Mouse (Mus musculus) liver, postnatal 0 days (tissue): ENCODE data around the gene Rab5b. TPM values are rescaled to one million over a fixed set of nuclear protein-coding genes. Genes with fewer than 3 reads are reported as not detected.
"Not testable (repeated sequence)": the region's sequence is repeated elsewhere in the genome, so short reads cannot be mapped to it uniquely, and the experiment has no call there.

Experiments
- ATAC-seq: fragments of 200-750 bp; cut with Nextera tagmentation; 2 replicates; pipeline ENCODE4 v1.8.0; 2017; ENCODE audit warnings: mild to moderate bottlenecking, moderate library complexity
- DNase-seq: peaks from one replicate; pipeline ENCODE4 v3.0.0-alpha.2; 2016
- H3K27ac ChIP-seq: fragments of 300-500 bp; sonication (generic); 2 replicates; pipeline ENCODE4 v1.5.1; 2014; ENCODE audit warnings: antibody characterized with exemption, moderate library complexity, mild to moderate bottlenecking, low read depth
- H3K27me3 ChIP-seq: fragments of 300-500 bp; sonication (generic); 2 replicates; pipeline ENCODE4 v1.6.1; 2014; ENCODE audit warnings: low read length, control low read depth, mixed read lengths; ENCODE audit not compliant: insufficient read depth
- H3K36me3 ChIP-seq: fragments of 300-500 bp; sonication (generic); replicated peaks from 2 replicates; pipeline ENCODE4 v1.6.1; 2014; ENCODE audit warnings: mild to moderate bottlenecking, control low read depth, low read length, moderate library complexity, mixed read lengths; ENCODE audit not compliant: insufficient read depth
- H3K4me1 ChIP-seq: fragments of 300-500 bp; sonication (generic); 2 replicates; pipeline ENCODE4 v1.6.1; 2014; ENCODE audit warnings: antibody characterized with exemption, mild to moderate bottlenecking, control low read depth; ENCODE audit not compliant: insufficient read depth
- H3K4me2 ChIP-seq: fragments of 300-500 bp; sonication (generic); 2 replicates; pipeline ENCODE4 v1.6.1; 2014; ENCODE audit warnings: low read depth, mild to moderate bottlenecking, low read length, moderate library complexity, mixed read lengths
- H3K4me3 ChIP-seq: fragments of 300-500 bp; sonication (generic); 2 replicates; pipeline ENCODE4 v1.5.1; 2014; ENCODE audit warnings: low read depth, low read length
- H3K9ac ChIP-seq: fragments of 300-500 bp; sonication (generic); replicated peaks from 2 replicates; pipeline ENCODE4 v1.6.1; 2014; ENCODE audit warnings: mild to moderate bottlenecking, moderate library complexity
- H3K9me3 ChIP-seq: fragments of 300-500 bp; sonication (generic); 2 replicates; pipeline ENCODE4 v1.6.1; 2016; ENCODE audit warnings: mild to moderate bottlenecking, control low read depth, low read length, mixed read lengths
- CTCF ChIP-seq: sonication (generic); IDR thresholded peaks from 2 replicates; pipeline ENCODE4 v1.5.1; 2016; ENCODE audit warnings: antibody characterized with exemption, low read depth
- EP300 ChIP-seq: IDR thresholded peaks from 2 replicates; pipeline ENCODE4 v1.6.1; 2016; ENCODE audit warnings: antibody characterized with exemption, low read depth, mild to moderate bottlenecking
- WGBS: fragments of 180-500 bp; shearing (Covaris S2); extraction: QIAGEN DNeasy Blood & Tissue Kit; methylation state at CpG from one replicate; pipeline ENCODE4 v1.1.7; 2014; ENCODE audit not compliant: insufficient replicate concordance; 5-methylcytosine and 5-hydroxymethylcytosine counted together
- polyA plus RNA-seq: library from polyadenylated mRNA; unstranded; fragments of >200 nt; fragmentation: Nextera tagmentation; extraction: Ambion mirVana; gene quantifications from 2 replicates; pipeline ENCODE4 v1.2.1, GENCODE M21; 2015

Rab5b gene
- polyA plus RNA-seq, 1 experiment from 2014 or later = 26.2 TPM

DNA sequence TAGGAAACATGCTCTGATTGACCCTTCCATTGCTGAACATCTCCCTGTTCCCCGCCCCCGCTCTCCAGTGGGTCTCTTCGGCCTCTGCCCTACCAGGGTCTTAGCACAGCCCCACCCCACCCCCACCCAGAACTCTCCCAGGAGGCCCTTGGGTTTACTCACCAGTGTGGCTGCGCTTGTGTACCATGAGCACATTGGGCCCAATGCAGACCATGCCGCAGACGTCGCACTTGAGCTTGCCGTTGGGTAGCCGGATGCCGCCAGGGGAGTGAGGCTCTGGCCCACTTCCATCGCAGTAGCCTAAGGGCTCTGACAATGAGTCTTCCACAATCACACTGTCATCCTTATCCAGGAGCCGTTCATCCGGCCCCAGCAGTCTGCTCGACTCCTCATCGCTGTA lies 55.2 kb downstream of the Rab5b start:
- ATAC-seq = no peak

DNA sequence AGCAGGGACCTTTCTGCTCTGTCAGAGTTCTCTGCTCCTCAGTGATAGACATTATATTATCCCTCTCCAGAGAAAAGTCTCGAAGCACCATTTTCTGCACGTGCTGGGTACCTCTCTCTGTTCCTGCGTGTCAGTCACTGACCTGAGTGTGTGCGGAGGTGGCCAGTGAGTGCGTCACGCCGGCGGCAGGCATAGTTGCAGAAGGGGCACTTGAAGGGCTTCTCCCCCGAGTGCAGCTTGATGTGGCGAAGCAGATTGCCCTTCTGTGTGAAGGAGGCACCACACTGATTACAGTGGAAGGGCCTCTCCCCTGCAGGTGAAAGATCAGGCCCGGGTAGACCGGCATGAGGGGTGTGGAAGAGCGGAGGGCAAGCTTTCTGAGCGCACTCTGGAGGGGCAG lies 56.1 kb downstream of the Rab5b start:
- DNase-seq = no peak
- 83% methylated on average over 14 of the region's 14 CpGs for WGBS
- ATAC-seq = no peak
- Histone ChIP-seq H3K9me3 (no peaks in the 10 kb centered on the region), H3K4me1 (peaks cover 6% of the 10 kb centered on the region; the same call in 1 of the 2 replicates), H3K4me2 (no peak overlapping the region), H3K36me3 (no peaks in the 10 kb centered on the region), H3K4me3 (no peak overlapping the region), H3K27ac (no peak overlapping the region), H3K27me3 (peaks cover 7% of the 10 kb centered on the region; the same call in 1 of the 2 replicates), H3K9ac (no peak overlapping the region)
- TF ChIP-seq CTCF (no peak), EP300 (no peak)

More for the DNA sequence above, 55.2 kb downstream of the Rab5b start:
- Histone ChIP-seq H3K9ac (no peak overlapping the region), H3K36me3 (no peaks in the 10 kb centered on the region), H3K4me3 (no peak overlapping the region), H3K4me1 (peaks cover 12% of the 10 kb centered on the region; the same call in 1 of the 2 replicates), H3K27me3 (peaks cover 11% of the 10 kb centered on the region; the same call in 1 of the 2 replicates), H3K9me3 (no peaks in the 10 kb centered on the region), H3K27ac (no peak overlapping the region), H3K4me2 (no peak overlapping the region)
- no peak for TF ChIP-seq CTCF
- TF ChIP-seq EP300 = no peak
- no peak for DNase-seq
- WGBS = 90% methylated on average over 15 of the region's 15 CpGs

DNA sequence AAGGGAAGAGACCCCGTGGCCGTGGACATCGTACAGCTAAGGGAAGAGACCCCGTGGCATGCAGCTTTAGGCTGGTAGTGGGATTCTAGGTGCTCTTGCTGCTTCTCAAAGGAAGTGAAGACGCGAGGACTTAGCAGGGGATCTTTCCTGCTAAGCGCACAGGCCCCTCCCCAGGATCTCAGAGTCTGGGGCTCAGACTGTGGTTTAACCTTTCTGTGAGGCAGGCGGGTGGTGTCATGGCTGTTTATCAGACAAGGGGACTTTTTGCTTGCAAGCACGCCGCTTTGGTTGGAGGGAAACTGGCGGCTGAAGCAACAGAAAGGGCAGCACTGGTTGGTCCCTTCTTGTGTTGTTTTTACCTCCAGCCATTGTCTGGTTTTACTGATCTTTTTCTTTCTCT lies 59.1 kb downstream of the Rab5b start:
- H3K4me2 ChIP-seq = peak overlapping the region; percentile 38; the same call in 1 of the 2 replicates
- TF ChIP-seq CTCF = no peak
- TF ChIP-seq EP300 = no peak

DNA sequence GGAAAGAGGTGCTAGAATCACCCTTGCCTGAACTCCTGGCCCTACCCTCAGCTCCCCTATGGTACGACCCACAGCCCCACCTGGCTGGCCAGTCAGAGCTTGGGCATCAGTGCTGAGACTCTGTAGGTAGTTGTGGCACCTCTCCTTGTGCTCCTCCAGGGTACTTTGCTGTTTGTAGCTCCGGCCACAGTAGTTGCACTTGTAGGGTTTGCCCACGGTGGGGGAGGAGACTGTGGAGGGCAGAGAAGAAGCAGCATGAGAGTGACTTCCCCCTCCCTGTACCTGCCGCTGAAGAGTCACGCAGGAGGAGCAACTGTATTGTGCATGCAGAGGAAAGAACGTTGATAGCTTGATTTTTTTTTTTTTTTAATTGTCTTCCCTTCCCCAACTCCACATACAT lies 59.5 kb downstream of the Rab5b start:
- DNase-seq (no peak), ATAC-seq (no peak)
- Histone ChIP-seq H3K27me3 (no peaks in the 10 kb centered on the region), H3K4me3 (no peak overlapping the region), H3K9ac (no peak overlapping the region), H3K36me3 (no peaks in the 10 kb centered on the region), H3K9me3 (no peaks in the 10 kb centered on the region), H3K27ac (peak overlapping the region; percentile 30; the same call in 1 of the 2 replicates), H3K4me1 (peaks cover 3% of the 10 kb centered on the region; the same call in 1 of the 2 replicates), H3K4me2 (0 out of 2 replicates have a peak overlapping the region, but pooled peaks have one; percentile 38)
- 34% methylated on average over 6 of the region's 6 CpGs for WGBS
- TF ChIP-seq EP300 = no peak
- TF ChIP-seq CTCF = no peak

More for the DNA sequence above, 59.1 kb downstream of the Rab5b start:
- Histone ChIP-seq H3K9me3 (no peaks in the 10 kb centered on the region), H3K4me3 (no peak overlapping the region), H3K9ac (no peak overlapping the region), H3K4me1 (peaks cover 3% of the 10 kb centered on the region; the same call in 1 of the 2 replicates), H3K27ac (no peak overlapping the region), H3K27me3 (no peaks in the 10 kb centered on the region), H3K36me3 (no peaks in the 10 kb centered on the region)
- ATAC-seq (no peak), DNase-seq (no peak)
- 20% methylated on average over 11 of the region's 11 CpGs for WGBS

DNA sequence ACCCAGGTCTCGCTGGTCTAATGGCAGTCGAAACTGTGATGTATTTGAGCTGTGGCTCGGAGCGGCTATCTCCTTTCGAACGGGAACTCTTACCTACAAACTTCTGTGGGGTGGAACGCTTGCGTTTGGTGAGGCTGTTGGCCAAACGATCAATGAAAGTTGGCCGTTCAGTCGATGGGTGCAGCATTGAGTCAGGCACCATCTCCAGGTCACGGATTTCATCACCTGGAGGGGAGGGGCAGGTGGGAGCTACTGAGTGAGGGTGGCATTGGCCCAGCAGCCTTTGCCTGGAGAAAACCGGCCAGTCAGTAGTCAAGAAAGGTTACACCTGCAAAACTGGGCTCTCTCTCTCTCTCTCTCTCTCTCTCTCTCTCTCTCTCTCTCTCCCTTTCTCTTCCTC lies 60.4 kb downstream of the Rab5b start:
- H3K4me3 ChIP-seq = no peak overlapping the region
- no peaks in the 10 kb centered on the region for H3K27me3 ChIP-seq
- DNase-seq (peak; percentile 83), ATAC-seq (peak; percentile 98)
- H3K4me2 ChIP-seq = peak overlapping the region; percentile 30; the same call in 1 of the 2 replicates
- no peaks in the 10 kb centered on the region for H3K36me3 ChIP-seq
- H3K27ac ChIP-seq = peak overlapping the region; percentile 91
- no peaks in the 10 kb centered on the region for H3K9me3 ChIP-seq
- no peak for TF ChIP-seq CTCF
- TF ChIP-seq EP300 = no peak
- WGBS = 74% methylated on average over 13 of the region's 13 CpGs
- H3K9ac ChIP-seq = no peak overlapping the region
- peaks cover 3% of the 10 kb centered on the region; the same call in 1 of the 2 replicates for H3K4me1 ChIP-seq

DNA sequence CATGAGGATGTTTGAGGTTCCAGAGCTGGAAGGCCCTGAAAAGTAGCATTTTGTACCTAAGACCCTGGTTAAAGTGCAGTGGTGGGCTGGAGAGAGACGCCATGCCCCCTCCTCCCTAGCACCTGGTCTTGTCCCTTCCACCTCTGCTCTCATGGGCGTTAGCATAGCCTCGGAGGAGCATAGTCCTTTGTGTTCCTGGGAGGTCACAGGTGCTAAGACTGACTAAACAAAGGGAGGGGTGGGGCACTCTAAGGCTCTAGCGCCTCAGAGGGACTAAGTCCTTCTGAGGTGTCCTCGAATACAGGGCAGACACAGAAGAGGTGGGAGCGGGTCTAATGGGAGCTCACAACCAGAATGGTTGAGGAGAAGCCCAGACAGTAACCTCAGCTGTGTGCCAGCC lies 64.5 kb downstream of the Rab5b start:
- no peak overlapping the region for H3K9ac ChIP-seq
- peaks cover 9% of the 10 kb centered on the region for H3K4me1 ChIP-seq
- no peak for ATAC-seq
- no peaks in the 10 kb centered on the region for H3K27me3 ChIP-seq
- H3K27ac ChIP-seq = no peak overlapping the region
- no peak for DNase-seq
- WGBS = 34% methylated on average over 6 of the region's 6 CpGs
- H3K4me3 ChIP-seq = no peak overlapping the region
- no peaks in the 10 kb centered on the region for H3K36me3 ChIP-seq
- no peak overlapping the region for H3K4me2 ChIP-seq
- no peaks in the 10 kb centered on the region for H3K9me3 ChIP-seq
- TF ChIP-seq EP300 = no peak
- TF ChIP-seq CTCF = no peak

DNA sequence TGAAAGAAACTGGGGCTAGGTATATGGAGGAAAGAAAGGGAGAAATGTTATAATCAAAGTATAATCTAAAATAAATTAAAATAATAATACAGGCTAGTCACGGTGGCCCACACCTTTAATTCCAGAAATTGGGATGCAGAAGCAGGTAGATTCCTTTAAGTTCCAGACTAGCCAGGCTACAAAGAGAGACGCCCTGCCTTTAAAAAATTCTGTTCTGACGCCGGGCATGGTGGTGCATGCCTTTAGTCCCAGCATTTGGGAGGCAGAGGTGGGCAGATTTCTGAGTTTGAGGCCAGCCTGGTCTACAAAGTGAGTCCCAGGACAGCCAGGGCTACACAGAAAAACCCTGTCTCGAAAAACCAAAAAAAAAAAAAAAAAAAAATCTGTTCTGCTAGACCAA lies 65.8 kb downstream of the Rab5b start:
- not testable (repeated sequence) for H3K9ac ChIP-seq

More for the DNA sequence above, 65.8 kb downstream of the Rab5b start:
- H3K4me1 ChIP-seq = peaks cover 13% of the 10 kb centered on the region
- H3K4me2 ChIP-seq, H3K9me3 ChIP-seq, H3K4me3 ChIP-seq, H3K27ac ChIP-seq, H3K36me3 ChIP-seq, ATAC-seq, DNase-seq, H3K27me3 ChIP-seq: not testable (repeated sequence)
- WGBS = 73% methylated on average over 5 of the region's 5 CpGs
